In genomic region chr9:44401081-44401480, GRCm38 (mm10) we compare ENCODE assay signal across 15 mouse cellular contexts. TPM values are rescaled to one million over a fixed set of nuclear protein-coding genes. Genes with fewer than 3 reads are reported as not detected.
A peak's percentile ranks its signal among the peaks of the same experiment; 100 is the strongest.
DNase-seq lines count a peak whose midpoint lies in the region; ATAC-seq and TF ChIP-seq lines count a peak whose summit lies in the region.
"Had no signal": no experiment of that assay in that cellular context is flagged by ENCODE, and none has a peak within 500 bp of the region (broad histone marks: within the 10 kb centered on the region; RNA-seq: fewer than 3 reads in every experiment).

No protein-coding gene starts in this region.

- ATAC-seq in kidney, embryonic 15.5 days (replicated peaks; ENCODE audit: low FRiP score): no peak
- no peak for ATAC-seq in intestine, embryonic 15.5 days

- 0 out of 2 replicates have a peak, but pooled peaks have one; percentile 0 for TF ChIP-seq CTCF in kidney, adult 2 months (conservative IDR thresholded peaks at IDR 0.05; ENCODE audit: insufficient read depth, insufficient read length, low read depth, low read length)

- peak; percentile 55 for DNase-seq in adrenal gland, postnatal 14 days
- no peak for DNase-seq in adrenal gland, postnatal 4 days (ENCODE audit: low spot score in 2 of 2)
- DNase-seq in kidney, adult 2 months: peak; percentile 94
- DNase-seq in skeletal muscle tissue, adult 2 months (ENCODE audit: low read depth, low spot score): peak; percentile 57
- no peak for DNase-seq in right cerebral cortex, postnatal 14 days
- no peak for DNase-seq in B cell, adult 2 months
- DNase-seq: cerebellum, postnatal 36 days had no signal

- H3K4me1 ChIP-seq in kidney, adult 2 months (ENCODE audit: control insufficient read depth, insufficient read depth, low read length): peaks cover 11% of the 10 kb centered on the region; the same call in 1 of the 2 replicates
- peaks cover 33% of the 10 kb centered on the region for H3K4me1 ChIP-seq in kidney, embryonic 15.5 days
- H3K4me1 ChIP-seq in intestine, embryonic 15.5 days (replicated peaks): peaks cover 20% of the 10 kb centered on the region; the same call in 1 of the 2 replicates

- no peak overlapping the region for H3K9ac ChIP-seq in kidney, embryonic 15.5 days
- H3K9ac ChIP-seq in intestine, embryonic 15.5 days: no peak overlapping the region
- H3K9ac ChIP-seq: embryonic facial prominence, embryonic 13.5 days; forebrain, embryonic 12.5 days; liver, embryonic 14.5 days had no signal

- H3K9me3 ChIP-seq in kidney, embryonic 15.5 days (replicated peaks): no peaks in the 10 kb centered on the region
- no peaks in the 10 kb centered on the region for H3K9me3 ChIP-seq in intestine, embryonic 15.5 days
- H3K9me3 ChIP-seq: embryonic facial prominence, embryonic 13.5 days; forebrain, embryonic 12.5 days; G1E; megakaryocyte, embryonic 14.5 days had no signal

- peak overlapping the region; percentile 12; the same call in 1 of the 2 replicates for H3K4me3 ChIP-seq in kidney, adult 2 months (ENCODE audit: insufficient read depth, low read depth, low read length)
- no peak overlapping the region for H3K4me3 ChIP-seq in kidney, embryonic 15.5 days (replicated peaks)
- H3K4me3 ChIP-seq in intestine, embryonic 15.5 days (replicated peaks): no peak overlapping the region
- H3K4me3 ChIP-seq: embryonic facial prominence, embryonic 13.5 days; forebrain, embryonic 12.5 days; megakaryocyte, embryonic 14.5 days; myocyte had no signal

- H3K4me2 ChIP-seq in kidney, embryonic 15.5 days: no peak overlapping the region
- H3K4me2 ChIP-seq in intestine, embryonic 15.5 days (replicated peaks): no peak overlapping the region
- H3K4me2 ChIP-seq: embryonic facial prominence, embryonic 13.5 days; forebrain, embryonic 12.5 days had no signal

- peak overlapping the region; percentile 58 for H3K27ac ChIP-seq in kidney, adult 2 months (ENCODE audit: insufficient read depth, low read depth, low read length)
- no peak overlapping the region for H3K27ac ChIP-seq in kidney, embryonic 15.5 days
- 0 out of 2 replicates have a peak overlapping the region, but pooled peaks have one; percentile 6 for H3K27ac ChIP-seq in intestine, embryonic 15.5 days
- H3K27ac ChIP-seq: embryonic facial prominence, embryonic 13.5 days; forebrain, embryonic 12.5 days; liver, embryonic 14.5 days had no signal

- WGBS in kidney, adult 2 months: 35% methylated on average over 4 of the region's 4 CpGs
- WGBS in kidney, embryonic 15.5 days: 61% methylated on average over 4 of the region's 4 CpGs
- WGBS in intestine, embryonic 15.5 days: 68% methylated on average over 4 of the region's 4 CpGs

- TF ChIP-seq POLR2A in kidney, adult 2 months (IDR thresholded peaks at IDR 0.05; ENCODE audit: low read depth, low read length): no peak

- H3K36me3 ChIP-seq in kidney, adult 2 months (ENCODE audit: control insufficient read depth, insufficient read depth, low read length): peaks cover 4% of the 10 kb centered on the region; the same call in 1 of the 2 replicates
- peaks cover 66% of the 10 kb centered on the region for H3K36me3 ChIP-seq in kidney, embryonic 15.5 days
- H3K36me3 ChIP-seq in intestine, embryonic 15.5 days: peaks cover 39% of the 10 kb centered on the region

- no peaks in the 10 kb centered on the region for H3K27me3 ChIP-seq in kidney, adult 2 months (replicated peaks; ENCODE audit: control insufficient read depth, insufficient read depth, low read length)
- H3K27me3 ChIP-seq in kidney, embryonic 15.5 days: no peaks in the 10 kb centered on the region
- no peaks in the 10 kb centered on the region for H3K27me3 ChIP-seq in intestine, embryonic 15.5 days (replicated peaks)
- H3K27me3 ChIP-seq: forebrain, embryonic 12.5 days; megakaryocyte, embryonic 14.5 days had no signal

RNA-seq across cellular contexts. Expression of gene Slc37a4, which starts 4.4 kb away (rescaled TPM):
- total RNA-seq in adrenal gland, postnatal 14 days (2021): 20.0 and 29.9 TPM in 2 replicates
- total RNA-seq in adrenal gland, postnatal 4 days (2021): 10 to 100 TPM; 36.0 to 37.4 TPM
- polyA plus RNA-seq in kidney, adult 2 months (2012; rRNA removed): 295 and 303 TPM in 2 replicates
- 47.5 and 48.4 TPM in 2 replicates for polyA plus RNA-seq in kidney, embryonic 15.5 days (2015; fragmentation: Nextera tagmentation; extraction: Ambion mirVana)
- 51.7 and 59.2 TPM in 2 replicates for polyA plus RNA-seq in intestine, embryonic 15.5 days (2015; fragmentation: Nextera tagmentation; extraction: Ambion mirVana)

RNA-seq across cellular contexts. Expression of gene Rps25, which starts 5.9 kb away (rescaled TPM):
- 1,105 and 1,276 TPM in 2 replicates for total RNA-seq in adrenal gland, postnatal 14 days (2021)
- 1,000 to 10,000 TPM; 1,559 to 1,677 TPM for total RNA-seq in adrenal gland, postnatal 4 days (2021)
- 192 and 299 TPM in 2 replicates for polyA plus RNA-seq in kidney, adult 2 months (2012; rRNA removed)
- polyA plus RNA-seq in kidney, embryonic 15.5 days (2015; fragmentation: Nextera tagmentation; extraction: Ambion mirVana): 1,882 and 2,019 TPM in 2 replicates
- 2,026 and 2,084 TPM in 2 replicates for polyA plus RNA-seq in intestine, embryonic 15.5 days (2015; fragmentation: Nextera tagmentation; extraction: Ambion mirVana)

RNA-seq across cellular contexts. Expression of gene Trappc4, which starts 6.3 kb away (rescaled TPM):
- total RNA-seq in adrenal gland, postnatal 14 days (2021): 60.4 and 66.1 TPM in 2 replicates
- 10 to 100 TPM; 70.5 to 75.0 TPM for total RNA-seq in adrenal gland, postnatal 4 days (2021)
- 50.1 and 55.9 TPM in 2 replicates for polyA plus RNA-seq in kidney, adult 2 months (2012; rRNA removed)
- 135 and 138 TPM in 2 replicates for polyA plus RNA-seq in kidney, embryonic 15.5 days (2015; fragmentation: Nextera tagmentation; extraction: Ambion mirVana)
- polyA plus RNA-seq in intestine, embryonic 15.5 days (2015; fragmentation: Nextera tagmentation; extraction: Ambion mirVana): 122 and 123 TPM in 2 replicates

RNA-seq across cellular contexts. Expression of gene Ccdc84, which starts 17.3 kb away (rescaled TPM):
- 17.1 and 21.5 TPM in 2 replicates for total RNA-seq in adrenal gland, postnatal 14 days (2021)
- 10 to 100 TPM; 31.9 to 35.4 TPM for total RNA-seq in adrenal gland, postnatal 4 days (2021)
- 22.2 and 26.7 TPM in 2 replicates for polyA plus RNA-seq in kidney, adult 2 months (2012; rRNA removed)
- 29.1 and 30.9 TPM in 2 replicates for polyA plus RNA-seq in kidney, embryonic 15.5 days (2015; fragmentation: Nextera tagmentation; extraction: Ambion mirVana)
- polyA plus RNA-seq in intestine, embryonic 15.5 days (2015; fragmentation: Nextera tagmentation; extraction: Ambion mirVana): 24.0 and 25.6 TPM in 2 replicates

RNA-seq across cellular contexts. Expression of gene Hyou1, which starts 21.8 kb away (rescaled TPM):
- total RNA-seq in adrenal gland, postnatal 14 days (2021): 122 and 133 TPM in 2 replicates
- total RNA-seq in adrenal gland, postnatal 4 days (2021): 100 to 1,000 TPM; 125 to 126 TPM
- 42.3 and 45.0 TPM in 2 replicates for polyA plus RNA-seq in kidney, adult 2 months (2012; rRNA removed)
- polyA plus RNA-seq in kidney, embryonic 15.5 days (2015; fragmentation: Nextera tagmentation; extraction: Ambion mirVana): 43.9 and 48.2 TPM in 2 replicates
- polyA plus RNA-seq in intestine, embryonic 15.5 days (2015; fragmentation: Nextera tagmentation; extraction: Ambion mirVana): 38.8 and 43.6 TPM in 2 replicates

Comparison
In these comparisons a context has a peak if more than half of its experiments do, and no peak if none do; other contexts are left out.
1. DNase-seq: peak in adrenal gland, postnatal 14 days (single experiment), kidney, adult 2 months (single experiment) and skeletal muscle tissue, adult 2 months (single experiment); none in adrenal gland, postnatal 4 days (0 of 2), right cerebral cortex, postnatal 14 days (single experiment) and B cell, adult 2 months (0 of 2).